Mouse (Mus musculus) C2C12 (cell line): ENCODE measurements at regions not wholly inside any gene's neighbourhood (a gene's known extent, or its start where the extent isn't known, plus 50 kb on each side); places are given as distances from the start of the nearest gene placed in this dataset.

ENCODE experiments used
- H3K27me3 ChIP-seq: one replicate; pipeline ENCODE4 v1.6.1; 2011; ENCODE audit not compliant: control insufficient read depth, insufficient read depth, insufficient read length
- H3K36me3 ChIP-seq: one replicate; pipeline ENCODE4 v1.6.1; 2011; ENCODE audit not compliant: control insufficient read depth, insufficient read depth
- H3K4me3 ChIP-seq: one replicate; pipeline ENCODE4 v1.5.1; 2011; ENCODE audit warnings: mild to moderate bottlenecking, control low read depth; ENCODE audit not compliant: poor library complexity, insufficient read depth, severe bottlenecking
- H3K79me2 ChIP-seq: one replicate; pipeline ENCODE4 v1.6.1; 2011; ENCODE audit not compliant: control insufficient read depth, insufficient read depth
- H3K79me3 ChIP-seq: one replicate; pipeline ENCODE4 v1.6.1; 2011; ENCODE audit warnings: low read depth, control low read depth
- H3ac ChIP-seq: one replicate; pipeline ENCODE3; 2011; ENCODE audit warnings: low read depth; ENCODE audit not compliant: control insufficient read depth, insufficient read length
- CEBPB ChIP-seq: IDR thresholded peaks from one replicate; pipeline ENCODE4 v1.6.1; 2011; ENCODE audit warnings: low read depth, mild to moderate bottlenecking, control low read depth, moderate library complexity
- CTCF ChIP-seq: IDR thresholded peaks from one replicate; pipeline ENCODE4 v1.5.1; 2011; ENCODE audit not compliant: control insufficient read depth, insufficient read depth, insufficient read length
- FOSL1 ChIP-seq: IDR thresholded peaks from one replicate; pipeline ENCODE4 v1.8.0; 2011; ENCODE audit warnings: mild to moderate bottlenecking, low read length; ENCODE audit not compliant: poor library complexity, insufficient read depth, severe bottlenecking
- MAX ChIP-seq: IDR thresholded peaks from one replicate; pipeline ENCODE4 v1.6.1; 2011; ENCODE audit warnings: mild to moderate bottlenecking, control low read depth
- MYOD1 ChIP-seq: IDR thresholded peaks from one replicate; pipeline ENCODE4 v1.6.1; 2011; ENCODE audit warnings: low read depth; ENCODE audit not compliant: control insufficient read depth, insufficient read length
- MYOG ChIP-seq: IDR thresholded peaks from one replicate; pipeline ENCODE4 v1.6.1; 2011; ENCODE audit not compliant: control insufficient read depth, insufficient read length; ENCODE audit errors: extremely low read depth
- USF1 ChIP-seq: IDR thresholded peaks from one replicate; pipeline ENCODE4 v1.6.1; 2011; ENCODE audit warnings: low read depth, mild to moderate bottlenecking, control low read depth, moderate library complexity

GRCm38 (mm10) chr5:111538560-111539450 is 121.6 kb downstream of the Mn1 start:
- peaks cover 22% of the 10 kb centered on the region for H3K27me3 ChIP-seq

GRCm38 (mm10) chr5:111540486-111540885 is 123.3 kb downstream of the Mn1 start:
- Histone ChIP-seq H3K4me3 (no peak overlapping the region), H3K27me3 (peaks cover 12% of the 10 kb centered on the region), H3K36me3 (no peaks in the 10 kb centered on the region), H3K79me3 (no peaks in the 10 kb centered on the region), H3K79me2 (no peaks in the 10 kb centered on the region), H3ac (no peak overlapping the region)
- TF ChIP-seq FOSL1 = no peak
- TF ChIP-seq MYOG = no peak
- TF ChIP-seq MAX = no peak
- no peak for TF ChIP-seq CTCF
- no peak for TF ChIP-seq CEBPB
- no peak for TF ChIP-seq USF1
- TF ChIP-seq MYOD1 = no peak

More at GRCm38 (mm10) chr5:111538560-111539450, 121.6 kb downstream of the Mn1 start:
- Histone ChIP-seq H3K36me3 (no peaks in the 10 kb centered on the region), H3ac (no peak overlapping the region), H3K4me3 (no peak overlapping the region), H3K79me3 (no peaks in the 10 kb centered on the region), H3K79me2 (no peaks in the 10 kb centered on the region)
- no peak for TF ChIP-seq CEBPB
- TF ChIP-seq MYOD1 = no peak
- no peak for TF ChIP-seq FOSL1
- no peak for TF ChIP-seq MYOG
- no peak for TF ChIP-seq MAX
- TF ChIP-seq CTCF = no peak
- no peak for TF ChIP-seq USF1

- no peaks in the 10 kb centered on the region for H3K79me2 ChIP-seq
- H3ac ChIP-seq = no peak overlapping the region
- H3K36me3 ChIP-seq = no peaks in the 10 kb centered on the region
- H3K27me3 ChIP-seq = peaks cover 5% of the 10 kb centered on the region
- no peak overlapping the region for H3K4me3 ChIP-seq
- no peak for TF ChIP-seq CTCF
- no peak for TF ChIP-seq FOSL1
- TF ChIP-seq USF1 = no peak
- TF ChIP-seq CEBPB = no peak
- TF ChIP-seq MYOG = no peak
- no peak for TF ChIP-seq MAX
- no peak for TF ChIP-seq MYOD1
- H3K79me3 ChIP-seq = no peaks in the 10 kb centered on the region
These were observed 124.9 kb downstream of the Mn1 start for GRCm38 (mm10) chr5:111542077-111542476.

GRCm38 (mm10) chr5:111543721-111544495 is 126.7 kb downstream of the Mn1 start:
- no peaks in the 10 kb centered on the region for H3K36me3 ChIP-seq
- TF ChIP-seq CTCF (no peak), USF1 (no peak), CEBPB (no peak), MYOG (no peak), MAX (no peak), FOSL1 (no peak)
- no peak overlapping the region for H3ac ChIP-seq
- peaks cover under 1% of the 10 kb centered on the region for H3K27me3 ChIP-seq
- H3K4me3 ChIP-seq = no peak overlapping the region
- no peaks in the 10 kb centered on the region for H3K79me2 ChIP-seq
- no peaks in the 10 kb centered on the region for H3K79me3 ChIP-seq

- Histone ChIP-seq H3K36me3 (no peaks in the 10 kb centered on the region), H3K79me2 (no peaks in the 10 kb centered on the region), H3K27me3 (peaks cover 4% of the 10 kb centered on the region), H3K4me3 (no peak overlapping the region), H3K79me3 (no peaks in the 10 kb centered on the region), H3ac (no peak overlapping the region)
- TF ChIP-seq MYOG = no peak
- no peak for TF ChIP-seq CTCF
- TF ChIP-seq CEBPB = no peak
- no peak for TF ChIP-seq MAX
These were observed 136.6 kb downstream of the Mn1 start for GRCm38 (mm10) chr5:111553471-111554382.
